Mouse (Mus musculus): ENCODE measurements around the gene Itih4. TPM values are rescaled to one million over a fixed set of nuclear protein-coding genes. Genes with fewer than 3 reads are reported as not detected.

Itih4 gene
- total and polyA plus RNA-seq, 2 experiments from 2014 or later = not detected

DNA sequence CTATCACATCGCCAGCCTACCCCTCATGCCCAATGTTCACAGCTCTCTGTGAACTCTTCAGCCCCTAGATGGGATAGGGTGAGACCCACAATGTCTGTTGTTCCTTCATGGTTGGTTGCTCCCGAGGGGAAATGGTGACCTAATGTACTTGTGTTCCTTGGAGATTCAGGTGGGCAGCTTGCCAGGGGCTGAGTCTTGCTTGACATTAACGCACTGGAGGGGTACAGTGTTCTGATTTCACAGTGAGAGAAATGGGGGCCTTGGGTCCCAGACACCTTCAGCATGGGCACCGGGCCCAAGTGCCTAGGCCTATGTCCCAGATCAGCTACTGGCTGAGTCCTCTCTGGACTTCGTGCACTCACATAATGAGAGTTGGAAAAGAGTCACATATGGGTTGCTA lies 27.1 kb downstream of the Itih4 start:
- Histone ChIP-seq H3K4me3 (ENCODE audit: low read depth, low read length) (no peak overlapping the region), H3K27me3 (ENCODE audit: insufficient read depth, low read length) (no peaks in the 10 kb centered on the region), H3K9ac (replicated peaks; ENCODE audit: low read length, poor library complexity, severe bottlenecking) (no peak overlapping the region), H3K27ac (ENCODE audit: low read depth, low read length) (no peak overlapping the region), H3K4me2 (ENCODE audit: low read depth, low read length, poor library complexity, severe bottlenecking) (no peak overlapping the region), H3K4me1 (ENCODE audit: insufficient read depth, low read length) (no peaks in the 10 kb centered on the region), H3K9me3 (ENCODE audit: low read length) (no peaks in the 10 kb centered on the region), H3K36me3 (ENCODE audit: insufficient read depth, low read length) (no peaks in the 10 kb centered on the region)
- WGBS = 82% methylated on average over 5 of the region's 5 CpGs
- no peak for ATAC-seq (ENCODE audit: low FRiP score)
- no peak for DNase-seq (ENCODE audit: low spot score)
- no peak for TF ChIP-seq CTCF (IDR thresholded peaks at IDR 0.05)

DNA sequence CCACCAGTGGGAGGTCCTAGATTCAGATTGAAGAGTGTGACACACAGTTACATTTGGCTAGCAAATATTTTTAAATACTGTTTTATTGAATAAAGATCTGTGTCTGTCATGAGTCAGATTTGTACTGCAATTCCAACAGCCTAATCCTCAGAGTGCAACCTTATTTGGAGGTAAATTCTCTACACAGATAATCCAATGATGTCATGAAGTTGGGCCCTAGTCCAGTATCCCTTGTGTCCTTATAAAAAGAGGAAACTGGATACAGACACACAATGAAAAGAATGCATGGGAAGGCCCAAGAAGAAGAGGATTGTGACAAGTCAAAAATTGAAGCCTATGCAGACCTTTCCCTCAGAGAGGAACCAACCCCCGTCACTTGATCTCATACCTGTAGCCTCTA lies 30.2 kb downstream of the Itih4 start:
- 87% methylated on average over 1 of the region's 1 CpGs for WGBS
- no peak overlapping the region for H3K4me2 ChIP-seq (ENCODE audit: low read depth, low read length, poor library complexity, severe bottlenecking)
- H3K4me3 ChIP-seq (ENCODE audit: low read depth, low read length) = no peak overlapping the region
- no peaks in the 10 kb centered on the region for H3K36me3 ChIP-seq (ENCODE audit: insufficient read depth, low read length)
- DNase-seq (ENCODE audit: low spot score) (no peak), ATAC-seq (ENCODE audit: low FRiP score) (no peak)
- no peaks in the 10 kb centered on the region for H3K4me1 ChIP-seq (ENCODE audit: insufficient read depth, low read length)
- H3K27ac ChIP-seq (ENCODE audit: low read depth, low read length) = no peak overlapping the region
- H3K27me3 ChIP-seq (ENCODE audit: insufficient read depth, low read length) = no peaks in the 10 kb centered on the region
- H3K9ac ChIP-seq (replicated peaks; ENCODE audit: low read length, poor library complexity, severe bottlenecking) = no peak overlapping the region
- H3K9me3 ChIP-seq (ENCODE audit: low read length) = no peaks in the 10 kb centered on the region
- no peak for TF ChIP-seq CTCF (IDR thresholded peaks at IDR 0.05)

DNA sequence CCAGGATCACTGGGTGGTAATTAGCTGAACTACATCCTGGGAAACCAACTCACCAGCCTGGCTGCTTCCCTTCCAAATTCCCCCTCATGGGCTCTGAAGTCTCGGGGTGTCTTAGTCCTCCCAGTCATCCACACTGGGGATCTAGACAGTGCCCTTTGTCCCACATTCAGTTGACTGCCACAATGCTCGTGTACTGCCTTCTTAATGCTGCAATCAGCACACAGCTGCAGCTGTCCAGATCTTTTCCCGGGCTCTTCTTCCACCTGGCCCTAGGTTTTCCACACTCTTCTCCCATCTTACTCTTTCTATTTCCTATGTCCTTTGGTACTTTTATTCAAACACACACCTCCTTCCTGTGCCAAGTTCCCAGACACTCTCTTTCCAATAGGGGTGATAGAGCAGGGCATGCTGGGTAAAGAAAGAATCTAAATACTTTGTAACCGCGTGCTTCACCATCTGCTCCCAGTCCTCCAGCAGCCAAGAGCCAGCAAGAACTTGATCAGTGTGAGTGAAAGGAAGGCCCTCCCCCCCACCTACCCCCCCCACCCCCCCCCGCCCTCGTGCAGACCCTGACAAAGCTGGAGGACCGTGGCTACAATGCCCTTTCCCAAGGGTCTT lies 35.9 kb downstream of the Itih4 start:
- Histone ChIP-seq H3K4me3 (ENCODE audit: low read depth, low read length) (no peak overlapping the region), H3K4me1 (ENCODE audit: insufficient read depth, low read length) (no peaks in the 10 kb centered on the region), H3K27me3 (ENCODE audit: insufficient read depth, low read length) (no peaks in the 10 kb centered on the region), H3K9me3 (ENCODE audit: low read length) (no peaks in the 10 kb centered on the region), H3K36me3 (ENCODE audit: insufficient read depth, low read length) (no peaks in the 10 kb centered on the region), H3K27ac (ENCODE audit: low read depth, low read length) (no peak overlapping the region), H3K9ac (replicated peaks; ENCODE audit: low read length, poor library complexity, severe bottlenecking) (no peak overlapping the region), H3K4me2 (ENCODE audit: low read depth, low read length, poor library complexity, severe bottlenecking) (no peak overlapping the region)
- 52% methylated on average over 8 of the region's 8 CpGs for WGBS
- DNase-seq (ENCODE audit: low spot score) (peak; percentile 21), ATAC-seq (ENCODE audit: low FRiP score) (no peak; the same call in 1 of the 2 replicates)
- no peak for TF ChIP-seq CTCF (IDR thresholded peaks at IDR 0.05)

DNA sequence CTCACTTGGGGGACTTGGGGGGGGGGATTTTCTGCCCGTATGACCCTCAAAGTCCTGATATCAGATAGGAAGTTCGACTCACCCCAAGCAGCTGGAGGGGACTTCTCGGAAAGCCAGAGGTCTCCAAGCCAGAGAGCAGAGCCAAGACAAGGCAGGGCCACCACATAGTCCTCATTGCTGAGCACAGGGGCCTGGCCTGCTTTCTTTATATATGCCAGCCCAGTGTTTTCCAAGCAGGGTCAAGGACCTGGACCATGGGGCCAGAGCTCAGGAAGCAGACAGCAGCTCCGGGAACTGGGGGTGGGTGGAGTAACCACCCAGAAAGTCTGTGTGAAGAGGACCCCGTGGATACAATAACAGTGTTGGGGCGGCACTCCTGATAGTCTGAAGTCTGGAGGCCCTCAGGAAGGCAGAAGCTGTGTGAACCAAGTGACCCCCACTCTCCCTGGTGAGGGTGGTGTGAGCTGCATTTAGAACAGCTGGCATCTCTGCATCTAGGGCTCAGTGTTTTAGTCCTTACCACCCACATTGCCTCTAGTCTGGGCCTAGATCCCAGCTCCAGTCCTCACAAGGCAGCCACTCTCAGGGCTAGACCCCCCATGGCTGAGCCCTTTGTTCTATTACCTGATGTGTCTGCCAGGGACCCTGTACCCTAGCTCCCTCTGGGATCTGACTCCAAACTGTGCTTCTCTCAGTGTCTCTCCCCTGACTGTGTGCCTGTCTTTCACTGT lies 37.3 kb downstream of the Itih4 start, which contains the start of gene Itih3:
Gene Itih3, minus strand, starts transcription at position 386 of the 731 bp plus-strand sequence.
- TF ChIP-seq CTCF (IDR thresholded peaks at IDR 0.05) = no peak
- no peaks in the 10 kb centered on the region for H3K4me1 ChIP-seq (ENCODE audit: insufficient read depth, low read length)

DNA sequence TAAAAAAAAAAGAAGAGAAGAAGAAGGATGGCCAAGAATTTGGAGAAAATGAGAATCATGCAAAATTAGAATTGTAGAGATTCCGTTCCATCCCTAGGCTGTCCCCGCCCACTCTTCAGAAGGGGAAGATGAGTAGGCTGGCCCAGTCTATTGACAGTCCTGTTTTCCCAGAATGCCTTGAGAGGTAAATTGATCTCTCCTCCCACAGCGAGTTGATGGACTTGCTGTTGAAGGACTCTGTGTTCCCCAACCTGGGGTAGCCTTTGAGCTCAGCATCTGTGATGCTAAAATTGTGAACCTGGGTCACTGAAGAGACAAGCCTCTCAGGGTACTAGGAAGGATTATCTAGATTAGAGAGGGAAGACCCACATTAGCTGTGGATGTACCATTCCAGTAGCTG lies 39.2 kb downstream of the Itih4 start:
- H3K36me3 ChIP-seq (ENCODE audit: insufficient read depth, low read length) = no peaks in the 10 kb centered on the region
- DNase-seq (ENCODE audit: low spot score) (no peak), ATAC-seq (ENCODE audit: low FRiP score) (no peak)
- H3K27me3 ChIP-seq (ENCODE audit: insufficient read depth, low read length) = no peaks in the 10 kb centered on the region
- H3K9ac ChIP-seq (replicated peaks; ENCODE audit: low read length, poor library complexity, severe bottlenecking) = no peak overlapping the region
- TF ChIP-seq CTCF (IDR thresholded peaks at IDR 0.05) = no peak
- H3K9me3 ChIP-seq (ENCODE audit: low read length) = no peaks in the 10 kb centered on the region
- no peak overlapping the region for H3K4me2 ChIP-seq (ENCODE audit: low read depth, low read length, poor library complexity, severe bottlenecking)
- H3K4me3 ChIP-seq (ENCODE audit: low read depth, low read length) = no peak overlapping the region
- 88% methylated on average over 3 of the region's 3 CpGs for WGBS
- H3K4me1 ChIP-seq (ENCODE audit: insufficient read depth, low read length) = no peaks in the 10 kb centered on the region
- H3K27ac ChIP-seq (ENCODE audit: low read depth, low read length) = no peak overlapping the region

More for the DNA sequence above, 37.3 kb downstream of the Itih4 start, which contains the start of gene Itih3:
- no peaks in the 10 kb centered on the region for H3K36me3 ChIP-seq (ENCODE audit: insufficient read depth, low read length)
- DNase-seq (ENCODE audit: low spot score) = peak; percentile 65
- 0 out of 2 replicates have a peak within 1 kb of the TSS, but pooled peaks have one; percentile 12 for H3K27ac ChIP-seq (ENCODE audit: low read depth, low read length)
- ATAC-seq (ENCODE audit: low FRiP score) = peak; percentile 58
- WGBS = 58% methylated on average over 6 of the region's 6 CpGs
- no peak within 1 kb of the TSS for H3K4me3 ChIP-seq (ENCODE audit: low read depth, low read length)
- H3K9ac ChIP-seq (replicated peaks; ENCODE audit: low read length, poor library complexity, severe bottlenecking) = no peak within 1 kb of the TSS
- no peaks in the 10 kb centered on the region for H3K27me3 ChIP-seq (ENCODE audit: insufficient read depth, low read length)
- H3K9me3 ChIP-seq (ENCODE audit: low read length) = no peaks in the 10 kb centered on the region
- no peak within 1 kb of the TSS for H3K4me2 ChIP-seq (ENCODE audit: low read depth, low read length, poor library complexity, severe bottlenecking)

DNA sequence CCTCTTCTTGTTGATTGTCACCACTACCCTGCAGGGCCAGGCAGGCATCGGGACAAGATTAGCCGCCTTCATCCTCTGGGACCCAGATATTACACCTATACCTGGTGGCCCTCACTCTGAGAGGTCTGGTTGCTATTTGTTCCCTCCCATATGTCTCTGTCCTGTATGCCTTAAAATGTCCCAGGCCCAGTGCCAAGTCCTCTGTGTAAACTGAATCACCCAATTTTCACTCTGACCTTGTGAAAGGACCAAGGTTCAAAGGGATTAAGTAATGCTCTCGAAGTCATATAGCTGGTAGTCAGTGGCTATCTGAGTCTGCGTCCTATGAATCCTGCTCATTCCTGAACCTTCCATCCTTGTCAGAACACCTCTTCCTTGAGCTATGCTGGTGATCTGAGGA lies 44.1 kb downstream of the Itih4 start:
- H3K4me1 ChIP-seq (ENCODE audit: insufficient read depth, low read length) = no peaks in the 10 kb centered on the region
- no peak for TF ChIP-seq CTCF (IDR thresholded peaks at IDR 0.05)
- no peaks in the 10 kb centered on the region for H3K27me3 ChIP-seq (ENCODE audit: insufficient read depth, low read length)
- ATAC-seq (ENCODE audit: low FRiP score) (no peak), DNase-seq (ENCODE audit: low spot score) (no peak)
- no peak overlapping the region for H3K4me2 ChIP-seq (ENCODE audit: low read depth, low read length, poor library complexity, severe bottlenecking)
- no peak overlapping the region for H3K4me3 ChIP-seq (ENCODE audit: low read depth, low read length)
- no peak overlapping the region for H3K9ac ChIP-seq (replicated peaks; ENCODE audit: low read length, poor library complexity, severe bottlenecking)
- H3K36me3 ChIP-seq (ENCODE audit: insufficient read depth, low read length) = no peaks in the 10 kb centered on the region
- WGBS = 93% methylated on average over 4 of the region's 4 CpGs
- H3K27ac ChIP-seq (ENCODE audit: low read depth, low read length) = no peak overlapping the region
- H3K9me3 ChIP-seq (ENCODE audit: low read length) = no peaks in the 10 kb centered on the region
